Mouse (Mus musculus) CH12.LX (cell line): Measurements from ENCODE around the gene Pkp3. TPM values are rescaled to one million over a fixed set of nuclear protein-coding genes. Genes with fewer than 3 reads are reported as not detected.

Experiments used
- DNase-seq: peaks from one replicate; pipeline ENCODE4 v3.0.0-alpha.2; 2013; ENCODE audit errors: extremely low read depth
- H3K27ac ChIP-seq: 2 replicates; pipeline ENCODE4 v1.5.1; 2012; ENCODE audit warnings: low read depth, mild to moderate bottlenecking, control low read depth, moderate library complexity; ENCODE audit not compliant: insufficient read depth
- H3K27me3 ChIP-seq: replicated peaks from 2 replicates; pipeline ENCODE3; 2012; ENCODE audit warnings: inconsistent platforms
- H3K36me3 ChIP-seq, 2 experiments: replicated peaks in 1 of 2; 2 replicates each; pipeline versions ENCODE3 to v1.6.1; 2012; ENCODE audit warnings: inconsistent platforms in 1 of 2, low read length in 1 of 2, mild to moderate bottlenecking in 1 of 2, mixed read lengths in 1 of 2, moderate library complexity in 1 of 2; ENCODE audit not compliant: control insufficient read depth in 1 of 2, insufficient read depth in 1 of 2
- H3K4me1 ChIP-seq, 2 experiments: 2 replicates each; pipeline ENCODE4 v1.6.1; 2012; ENCODE audit warnings: inconsistent platforms in 1 of 2, moderate library complexity in 1 of 2; ENCODE audit not compliant: insufficient read depth in 2 of 2, control insufficient read depth in 1 of 2
- H3K4me2 ChIP-seq: 2 replicates; pipeline ENCODE4 v1.6.1; 2012; ENCODE audit warnings: low read depth, mild to moderate bottlenecking, control low read depth; ENCODE audit not compliant: poor library complexity, insufficient read depth, severe bottlenecking
- H3K4me3 ChIP-seq, 3 experiments: fragments of 150-350 bp in 1 of 3; sonication (generic) in 1 of 3; replicated peaks in 1 of 3; 2 replicates each; pipeline versions ENCODE3 to v1.5.1; 2011 to 2012; ENCODE audit warnings: low read depth in 2 of 3, low read length in 2 of 3, mild to moderate bottlenecking in 2 of 3, moderate library complexity in 2 of 3, control low read depth in 1 of 3, improper control_type of control experiment in 1 of 3, inconsistent platforms in 1 of 3, mixed read lengths in 1 of 3; ENCODE audit not compliant: poor library complexity in 1 of 3
- H3K79me2 ChIP-seq: replicated peaks from 2 replicates; pipeline ENCODE4 v1.6.1; 2012; ENCODE audit warnings: mild to moderate bottlenecking, moderate library complexity; ENCODE audit not compliant: control insufficient read depth, poor library complexity, insufficient read depth, severe bottlenecking; ENCODE audit errors: extremely low read depth
- H3K9ac ChIP-seq: 2 replicates; pipeline ENCODE4 v1.6.1; 2012; ENCODE audit warnings: low read depth, mild to moderate bottlenecking, control low read depth, moderate library complexity; ENCODE audit not compliant: insufficient read depth
- H3K9me3 ChIP-seq: replicated peaks from 2 replicates; pipeline ENCODE3; 2012; ENCODE audit warnings: low read length, inconsistent platforms, mixed read lengths
- BHLHE40 ChIP-seq: IDR thresholded peaks from 2 replicates; pipeline ENCODE4 v1.6.1; 2011; ENCODE audit warnings: mild to moderate bottlenecking, low read depth, low read length, improper control_type of control experiment
- CHD1 ChIP-seq: IDR thresholded peaks from 2 replicates; pipeline ENCODE4 v1.6.1; 2012; ENCODE audit warnings: low read depth, low read length, improper control_type of control experiment, inconsistent platforms
- CHD2 ChIP-seq: IDR thresholded peaks from 2 replicates; pipeline ENCODE4 v1.6.1; 2011; ENCODE audit warnings: low read length, improper control_type of control experiment
- E2F4 ChIP-seq: IDR thresholded peaks from 2 replicates; pipeline ENCODE4 v1.6.1; 2011; ENCODE audit warnings: low read depth, low read length, improper control_type of control experiment; ENCODE audit not compliant: insufficient replicate concordance
- ELF1 ChIP-seq: IDR thresholded peaks from 2 replicates; pipeline ENCODE4 v1.6.1; 2014; ENCODE audit warnings: low read depth, mild to moderate bottlenecking, inconsistent platforms, low read length, improper control_type of control experiment
- ETS1 ChIP-seq: conservative IDR thresholded peaks from 2 replicates; pipeline ENCODE4 v1.6.1; 2012; ENCODE audit warnings: low read depth, mild to moderate bottlenecking, inconsistent platforms, low read length, improper control_type of control experiment, moderate library complexity
- IRF4 ChIP-seq: IDR thresholded peaks from 2 replicates; pipeline ENCODE4 v1.6.1; 2014; ENCODE audit warnings: low read depth, mild to moderate bottlenecking, inconsistent platforms, low read length, improper control_type of control experiment
- JUN ChIP-seq: IDR thresholded peaks from 2 replicates; pipeline ENCODE4 v1.6.1; 2011; ENCODE audit warnings: low read depth, mild to moderate bottlenecking, low read length, improper control_type of control experiment, moderate library complexity; ENCODE audit not compliant: insufficient read depth
- JUND ChIP-seq: conservative IDR thresholded peaks from 2 replicates; pipeline ENCODE4 v1.6.1; 2011; ENCODE audit warnings: low read depth, low read length, improper control_type of control experiment
- MAX ChIP-seq: IDR thresholded peaks from 2 replicates; pipeline ENCODE4 v1.6.1; 2011; ENCODE audit warnings: low read length, improper control_type of control experiment
- MEF2A ChIP-seq: IDR thresholded peaks from 2 replicates; pipeline ENCODE4 v1.6.1; 2014; ENCODE audit warnings: low read depth, mild to moderate bottlenecking, inconsistent platforms, low read length, improper control_type of control experiment, borderline replicate concordance
- MXI1 ChIP-seq: IDR thresholded peaks from 2 replicates; pipeline ENCODE4 v1.6.1; 2011; ENCODE audit warnings: mild to moderate bottlenecking, low read depth, low read length, improper control_type of control experiment
- MYC ChIP-seq: IDR thresholded peaks from 2 replicates; pipeline ENCODE4 v1.6.1; 2011; ENCODE audit warnings: low read depth, mild to moderate bottlenecking, improper control_type of control experiment, low read length
- NELFE ChIP-seq: IDR thresholded peaks from 2 replicates; pipeline ENCODE4 v1.6.1; 2011; ENCODE audit warnings: low read depth, low read length, improper control_type of control experiment
- PAX5 ChIP-seq: IDR thresholded peaks from 2 replicates; pipeline ENCODE4 v1.6.1; 2012; ENCODE audit warnings: low read length, inconsistent platforms, mixed read lengths
- RAD21 ChIP-seq: IDR thresholded peaks from 2 replicates; pipeline ENCODE4 v1.6.1; 2011; ENCODE audit warnings: low read depth, mild to moderate bottlenecking, low read length, improper control_type of control experiment, moderate library complexity
- TCF12 ChIP-seq: IDR thresholded peaks from 2 replicates; pipeline ENCODE4 v1.6.1; 2014; ENCODE audit warnings: low read depth, mild to moderate bottlenecking, inconsistent platforms, low read length, improper control_type of control experiment
- ZKSCAN1 ChIP-seq: IDR thresholded peaks from 2 replicates; pipeline ENCODE4 v1.6.1; 2012; ENCODE audit warnings: low read depth, inconsistent platforms, low read length, improper control_type of control experiment, borderline replicate concordance
- ZNF384 ChIP-seq: IDR thresholded peaks from 2 replicates; pipeline ENCODE4 v1.6.1; 2012; ENCODE audit warnings: low read depth, low read length, improper control_type of control experiment, inconsistent platforms
- dilution Hi-C: fragments of 300-500 bp; cut with MboI; formaldehyde crosslinking; loops from 2 replicates; pipeline ENCODE4 v1.14.3; 2020; ENCODE audit warnings: low sequenced_read_pairs; ENCODE audit not compliant: extremely low pct_unique_long_range_greater_than_20kb, extremely low pct_ligation_motif_present
- in situ Hi-C: fragments of 300-500 bp; cut with MboI; formaldehyde crosslinking; loops from 3 replicates; pipeline ENCODE4 v1.14.3; 2019; ENCODE audit warnings: low sequenced_read_pairs, low pct_ligation_motif_present, low pct_unique_long_range_greater_than_20kb, mixed read lengths
- polyA plus RNA-seq: library from polyadenylated mRNA; unstranded; fragments of >175 nt; gene quantifications from 2 replicates; pipeline ENCODE4 v1.2.1, GENCODE M21; 2012; ENCODE audit warnings: low read depth; ENCODE audit not compliant: insufficient read length
- total RNA-seq, 2 experiments: library from RNA; depleted of rRNA; stranded (reverse); fragments of 300-350 nt in 1 of 2; fragments of >200 nt in 1 of 2; gene quantifications; 2 replicates each; pipeline ENCODE4 v1.2.3; 2012 to 2014

Gene Pkp3
- total and polyA plus RNA-seq, 3 experiments = 25.3 to 63.1 (median 37.8) TPM

- TF ChIP-seq TCF12 (peak; percentile 81), MYC (no peak), ZKSCAN1 (no peak), CHD1 (no peak), JUN (no peak), MXI1 (no peak; the same call in 1 of the 2 replicates), BHLHE40 (peak; percentile 8; the same call in 1 of the 2 replicates), NELFE (peak; percentile 44; the same call in 1 of the 2 replicates), MAX (no peak; the same call in 1 of the 2 replicates), RAD21 (no peak), JUND (0 out of 2 replicates have a peak, but pooled peaks have one; percentile 27), ETS1 (peak; percentile 61; the same call in 1 of the 2 replicates), CHD2 (peak; percentile 94), E2F4 (no peak), IRF4 (peak; percentile 27; the same call in 1 of the 2 replicates), MEF2A (peak; percentile 54; the same call in 1 of the 2 replicates)
Measured at GRCm38 (mm10) chr7:141087894-141088293, 9.9 kb downstream of the Pkp3 start (continued).

GRCm38 (mm10) chr7:141088473-141088872 lies 10.5 kb downstream of the Pkp3 start:
- in situ Hi-C loops = loop anchor here (5.0 kb wide), 1 partner anchor 36 kb away; no protein-coding TSS in a partner anchor
- Histone ChIP-seq H3K9ac (peak overlapping the region; percentile 81), H3K79me2 (peaks cover 6% of the 10 kb centered on the region; the same call in 1 of the 2 replicates), H3K4me2 (peak overlapping the region; percentile 81), H3K27me3 (no peaks in the 10 kb centered on the region), H3K4me3 (peak overlapping the region; percentile 84 to 90 (median 86))
- TF ChIP-seq ELF1 (peak; percentile 91), ZNF384 (no peak)
- TF ChIP-seq, all 38 proteins: peak for 1
- dilution Hi-C loops = no loop called here
- peaks cover 24 to 37% of the 10 kb centered on the region in 2 experiments for H3K4me1 ChIP-seq
- peak; percentile 22 for DNase-seq
- H3K27ac ChIP-seq = peak overlapping the region; percentile 61
- H3K36me3 ChIP-seq = peaks cover 26 to 43% of the 10 kb centered on the region in 2 experiments
- no peaks in the 10 kb centered on the region for H3K9me3 ChIP-seq

- Histone ChIP-seq H3K27me3 (no peaks in the 10 kb centered on the region), H3K4me2 (no peak overlapping the region), H3K79me2 (peaks cover 6% of the 10 kb centered on the region; the same call in 1 of the 2 replicates), H3K27ac (no peak overlapping the region), H3K9ac (no peak overlapping the region), H3K4me1 (peaks cover 31 to 50% of the 10 kb centered on the region in 2 experiments), H3K36me3 (peaks cover 26 to 56% of the 10 kb centered on the region in 2 experiments), H3K9me3 (no peaks in the 10 kb centered on the region), H3K4me3 (no peak overlapping the region)
- dilution Hi-C loops = no loop called here
- DNase-seq = no peak
- TF ChIP-seq CHD1 (no peak), TCF12 (no peak), PAX5 (no peak), ETS1 (no peak), JUN (no peak)
- in situ Hi-C loops = no loop called here
Measured at GRCm38 (mm10) chr7:141090228-141090627, 12.2 kb downstream of the Pkp3 start.
